Mouse (Mus musculus) adrenal gland, postnatal 4 days (tissue): Measurements from ENCODE around the gene Rpl6. TPM values are rescaled to one million over a fixed set of nuclear protein-coding genes. Genes with fewer than 3 reads are reported as not detected.

Experiments
- DNase-seq, 2 experiments: peaks; one replicate each; pipeline ENCODE4 v3.0.0; 2021 to 2022; ENCODE audit warnings: low spot score in 2 of 2, mixed read lengths in 2 of 2
- total RNA-seq, 2 experiments: library from RNA; stranded (reverse); gene quantifications; 2 replicates each; pipeline ENCODE4 v1.2.3; 2021

Rpl6 gene
- total RNA-seq, 2 experiments from 2014 or later, result 1,172 to 1,181 TPM

DNA sequence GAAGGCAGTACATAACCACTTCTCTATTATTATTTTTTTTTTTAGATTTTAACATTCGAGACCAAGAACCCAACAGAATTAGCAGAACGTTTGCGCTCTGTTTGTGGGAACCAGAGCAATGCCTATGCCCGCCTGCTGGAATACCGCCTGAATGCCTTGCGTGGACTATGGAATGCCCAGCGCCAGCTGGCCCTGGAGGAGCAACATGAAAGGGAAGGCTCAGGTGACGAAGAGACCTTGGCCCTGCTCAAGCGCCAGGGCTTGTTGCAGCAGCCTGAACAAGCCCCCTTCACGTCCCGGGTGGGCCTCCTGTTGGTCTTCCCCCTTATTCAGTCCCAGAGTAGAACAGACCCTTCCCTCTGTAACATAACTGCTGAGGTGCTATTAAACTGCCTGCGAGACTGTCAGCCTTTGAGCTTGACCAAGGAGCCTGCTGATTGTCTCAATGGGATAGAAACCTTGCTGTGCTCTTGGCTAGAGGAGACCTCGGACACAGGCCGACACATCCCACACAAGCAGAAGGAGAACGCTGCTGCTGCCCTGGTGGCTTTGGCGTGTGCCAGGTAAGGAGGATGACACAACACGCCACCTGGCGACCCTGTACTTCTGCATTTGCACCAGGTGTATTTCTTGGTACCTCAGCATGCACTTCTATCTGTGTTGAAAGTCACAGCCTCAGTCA is 49.7 kb downstream of the Rpl6 start:
- DNase-seq, result no peak

DNA sequence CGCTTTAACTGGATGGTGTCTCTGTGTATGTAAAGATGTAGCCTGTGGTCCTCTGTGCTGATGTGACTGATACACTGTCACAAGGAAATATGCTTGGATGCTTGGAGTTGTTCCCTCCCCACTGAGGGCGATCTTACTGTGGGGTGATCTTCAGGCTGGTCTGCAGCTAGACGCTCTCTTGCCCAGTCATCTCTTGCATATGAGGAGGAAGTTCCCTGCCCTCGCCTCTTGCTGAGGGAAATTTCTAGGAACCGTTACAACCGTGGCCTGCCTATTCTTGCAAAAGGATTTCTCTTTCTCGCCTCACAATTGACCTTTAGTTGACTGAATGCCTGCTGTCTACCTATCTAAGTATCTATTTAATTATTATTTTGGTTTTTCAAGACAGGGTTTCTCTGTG is 50.7 kb downstream of the Rpl6 start:
- DNase-seq, result no peak

Other genes with a start within 250 kb of the Rpl6 start
- 1 to 10 TPM; 4.3 to 6.9 TPM for gene Rph3a, start 194.4 kb upstream of the Rpl6 start, total RNA-seq
- gene Ptpn11, start 13.1 kb upstream of the Rpl6 start, total RNA-seq, result 10 to 100 TPM; 87.4 TPM
- gene Hectd4, start 15.7 kb downstream of the Rpl6 start, total RNA-seq, result 10 to 100 TPM; 25.0 to 32.0 TPM
- gene Trafd1, start 181.2 kb downstream of the Rpl6 start, total RNA-seq, result 10 to 100 TPM; 58.7 to 77.7 TPM
- 10 to 100 TPM; 29.9 to 31.7 TPM for gene Naa25, start 193.5 kb downstream of the Rpl6 start, total RNA-seq
- 1 to 10 TPM; 2.9 to 5.6 TPM for gene Tmem116, start 247.4 kb downstream of the Rpl6 start, total RNA-seq
- 100 to 1,000 TPM; 136 to 146 TPM for gene Erp29, start 248.0 kb downstream of the Rpl6 start, total RNA-seq